Mouse (Mus musculus) midbrain, embryonic 11.5 days (tissue): ENCODE data around the gene Podxl2. TPM values are rescaled to one million over a fixed set of nuclear protein-coding genes. Genes with fewer than 3 reads are reported as not detected.

Experiments
- ATAC-seq: fragments of 200-750 bp; cut with Nextera tagmentation; 2 replicates; pipeline ENCODE4 v1.8.0; 2017; ENCODE audit warnings: moderate TSS enrichment, moderate library complexity; ENCODE audit not compliant: low FRiP score
- DNase-seq: peaks from one replicate; pipeline ENCODE4 v3.0.0; 2015; ENCODE audit warnings: low spot score; ENCODE audit errors: missing footprints
- H3K27ac ChIP-seq: fragments of 300-500 bp; sonication (generic); 2 replicates; pipeline ENCODE4 v1.5.1; 2014; ENCODE audit warnings: low read depth, low read length
- H3K27me3 ChIP-seq: fragments of 300-500 bp; sonication (generic); 2 replicates; pipeline ENCODE4 v1.6.1; 2014; ENCODE audit warnings: mild to moderate bottlenecking, low read length, moderate library complexity, mixed read lengths; ENCODE audit not compliant: control insufficient read depth, insufficient read depth
- H3K36me3 ChIP-seq: fragments of 300-500 bp; sonication (generic); 2 replicates; pipeline ENCODE4 v1.6.1; 2014; ENCODE audit warnings: mild to moderate bottlenecking, low read length, moderate library complexity, mixed read lengths; ENCODE audit not compliant: control insufficient read depth, insufficient read depth
- H3K4me1 ChIP-seq: fragments of 300-500 bp; sonication (generic); 2 replicates; pipeline ENCODE4 v1.6.1; 2014; ENCODE audit warnings: low read length; ENCODE audit not compliant: control insufficient read depth, insufficient read depth
- H3K4me2 ChIP-seq: fragments of 300-500 bp; sonication (generic); 2 replicates; pipeline ENCODE4 v1.6.1; 2014; ENCODE audit warnings: mild to moderate bottlenecking, moderate library complexity
- H3K4me3 ChIP-seq: fragments of 300-500 bp; sonication (generic); 2 replicates; pipeline ENCODE4 v1.5.1; 2014; ENCODE audit warnings: low read depth, low read length
- H3K9ac ChIP-seq: fragments of 300-500 bp; sonication (generic); 2 replicates; pipeline ENCODE4 v1.6.1; 2014; ENCODE audit warnings: low read length
- H3K9me3 ChIP-seq: fragments of 300-500 bp; sonication (generic); 2 replicates; pipeline ENCODE4 v1.6.1; 2016; ENCODE audit warnings: low read length; ENCODE audit not compliant: control insufficient read depth
- WGBS: fragments of 180-500 bp; shearing (Covaris S2); extraction: QIAGEN DNeasy Blood & Tissue Kit; methylation state at CpG from one replicate; pipeline ENCODE4 v1.1.7; 2014; 5-methylcytosine and 5-hydroxymethylcytosine counted together
- polyA plus RNA-seq: library from polyadenylated mRNA; unstranded; fragments of >200 nt; fragmentation: Nextera tagmentation; extraction: Ambion mirVana; gene quantifications from 2 replicates; pipeline ENCODE4 v1.2.1, GENCODE M21; 2014

Gene Podxl2
- polyA plus RNA-seq, 1 experiment from 2014 or later: 118 TPM

- WGBS: 63% methylated on average over 7 of the region's 7 CpGs
These were observed 30.2 kb upstream of the Podxl2 start for GRCm38 (mm10) chr6:88905042-88905441.

DNA sequence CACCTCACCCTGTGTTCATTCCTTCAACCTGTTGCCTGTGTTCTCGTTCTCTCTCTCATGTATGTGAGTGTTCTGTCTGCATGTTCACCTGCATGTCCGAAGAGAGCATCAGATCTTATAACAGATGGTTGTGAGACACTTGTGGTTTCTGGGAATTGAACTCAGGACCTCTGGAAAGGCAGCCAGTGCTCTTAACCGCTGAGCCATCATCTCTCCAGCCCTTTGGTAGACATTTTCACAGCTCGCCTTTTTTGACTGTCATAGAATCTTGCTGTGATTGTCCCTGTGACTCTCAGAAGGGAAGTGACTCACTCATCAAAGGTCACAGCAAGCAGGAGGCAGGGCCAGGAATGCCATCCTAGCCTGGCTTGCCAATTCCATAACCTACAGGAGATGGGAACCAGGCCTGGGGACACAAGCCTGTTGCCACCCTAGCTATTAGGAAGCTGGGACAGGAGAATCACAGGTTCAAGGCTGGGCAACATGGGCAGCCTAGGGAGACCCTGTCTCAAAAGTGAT is 29.7 kb upstream of the Podxl2 start:
- no peaks in the 10 kb centered on the region for H3K27me3 ChIP-seq
- H3K36me3 ChIP-seq: no peaks in the 10 kb centered on the region
- WGBS: 82% methylated on average over 4 of the region's 4 CpGs
- H3K4me3 ChIP-seq: no peak overlapping the region
- H3K9ac ChIP-seq: no peak overlapping the region
- no peak overlapping the region for H3K27ac ChIP-seq
- H3K4me1 ChIP-seq: peaks cover 21% of the 10 kb centered on the region
- no peak for ATAC-seq
- no peak overlapping the region for H3K4me2 ChIP-seq
- DNase-seq: no peak
- H3K9me3 ChIP-seq: no peaks in the 10 kb centered on the region

More at GRCm38 (mm10) chr6:88905042-88905441, 30.2 kb upstream of the Podxl2 start:
- DNase-seq: no peak
- H3K27ac ChIP-seq: no peak overlapping the region
- no peak overlapping the region for H3K4me3 ChIP-seq
- no peaks in the 10 kb centered on the region for H3K36me3 ChIP-seq
- H3K27me3 ChIP-seq: no peaks in the 10 kb centered on the region
- H3K4me2 ChIP-seq: no peak overlapping the region
- no peaks in the 10 kb centered on the region for H3K9me3 ChIP-seq
- ATAC-seq: no peak
- peaks cover 21% of the 10 kb centered on the region for H3K4me1 ChIP-seq
- H3K9ac ChIP-seq: no peak overlapping the region

- Histone ChIP-seq H3K4me1 (peaks cover 21% of the 10 kb centered on the region), H3K27me3 (no peaks in the 10 kb centered on the region), H3K9ac (no peak overlapping the region; the same call in 1 of the 2 replicates), H3K4me3 (no peak overlapping the region), H3K27ac (no peak overlapping the region; the same call in 1 of the 2 replicates), H3K36me3 (no peaks in the 10 kb centered on the region), H3K4me2 (peak overlapping the region; percentile 76), H3K9me3 (no peaks in the 10 kb centered on the region)
- DNase-seq (no peak), ATAC-seq (no peak)
- 77% methylated on average over 5 of the region's 5 CpGs for WGBS
These were observed 28.9 kb upstream of the Podxl2 start for GRCm38 (mm10) chr6:88903708-88904107.

DNA sequence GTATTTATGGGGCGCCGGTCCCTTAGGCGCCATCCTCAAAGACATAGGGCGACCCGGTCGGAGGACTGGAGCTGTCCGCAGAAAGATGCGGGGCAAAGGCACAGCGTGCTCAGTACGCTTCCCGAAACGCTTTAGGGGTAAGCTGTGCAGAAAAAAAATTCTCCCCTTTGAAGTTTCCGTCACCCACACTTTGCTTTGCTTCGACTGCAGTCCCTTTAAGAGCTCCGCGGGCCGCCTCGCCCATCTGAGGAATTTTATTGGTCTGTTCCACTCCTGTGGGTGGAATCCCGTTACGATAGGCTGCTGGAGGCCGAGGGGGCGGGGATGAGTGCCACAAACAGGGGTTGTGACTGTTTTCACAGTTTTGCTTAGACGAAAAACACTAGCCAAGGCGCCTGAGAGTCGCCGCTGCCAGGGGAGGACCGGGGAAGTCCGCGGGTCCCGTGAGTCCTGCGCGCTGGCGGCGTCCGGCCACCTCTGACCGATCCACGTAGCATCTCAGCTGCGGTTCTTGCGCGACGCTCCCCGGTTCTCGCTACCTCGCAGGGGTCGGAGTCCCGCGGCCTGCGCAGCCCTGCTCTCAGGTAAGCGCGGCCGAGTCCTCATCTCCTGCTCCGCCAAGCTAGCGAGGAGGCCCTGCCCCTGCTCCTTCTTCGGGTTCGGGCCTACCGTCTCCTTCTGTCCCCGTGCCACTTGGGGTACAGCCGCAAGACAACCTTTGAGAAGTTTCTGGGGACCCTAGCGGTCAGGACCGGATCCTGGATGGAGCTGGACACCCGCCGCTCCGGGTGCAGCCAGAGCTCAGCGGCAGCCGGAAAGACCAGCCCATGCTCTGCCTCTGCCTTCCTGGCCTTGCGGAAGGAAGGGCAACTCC is 27.3 kb upstream of the Podxl2 start, which contains the start of gene Tpra1:
Gene Tpra1, plus strand, starts transcription at position 305 of the 874 bp plus-strand sequence.
- H3K4me1 ChIP-seq: peaks cover 26% of the 10 kb centered on the region
- peak; percentile 88 for ATAC-seq
- peak within 1 kb of the TSS; percentile 74 for H3K27ac ChIP-seq
- under 1% methylated on average over 66 of the region's 66 CpGs for WGBS
- no peaks in the 10 kb centered on the region for H3K36me3 ChIP-seq
- H3K9ac ChIP-seq: peak within 1 kb of the TSS; percentile 80
- peak within 1 kb of the TSS; percentile 79 for H3K4me3 ChIP-seq
- DNase-seq: peak; percentile 98
- peak within 1 kb of the TSS; percentile 76 for H3K4me2 ChIP-seq
- H3K9me3 ChIP-seq: no peaks in the 10 kb centered on the region
- H3K27me3 ChIP-seq: no peaks in the 10 kb centered on the region

GRCm38 (mm10) chr6:88901471-88901870 is 26.6 kb upstream of the Podxl2 start:
- Histone ChIP-seq H3K4me1 (peaks cover 32% of the 10 kb centered on the region), H3K27me3 (no peaks in the 10 kb centered on the region), H3K27ac (0 out of 2 replicates have a peak overlapping the region, but pooled peaks have one; percentile 5), H3K4me3 (peak overlapping the region; percentile 79), H3K9ac (peak overlapping the region; percentile 80), H3K4me2 (peak overlapping the region; percentile 76), H3K36me3 (peaks cover under 1% of the 10 kb centered on the region; the same call in 1 of the 2 replicates), H3K9me3 (no peaks in the 10 kb centered on the region)
- 7% methylated on average over 5 of the region's 5 CpGs for WGBS
- ATAC-seq (no peak; the same call in 1 of the 2 replicates), DNase-seq (peak; percentile 86)

DNA sequence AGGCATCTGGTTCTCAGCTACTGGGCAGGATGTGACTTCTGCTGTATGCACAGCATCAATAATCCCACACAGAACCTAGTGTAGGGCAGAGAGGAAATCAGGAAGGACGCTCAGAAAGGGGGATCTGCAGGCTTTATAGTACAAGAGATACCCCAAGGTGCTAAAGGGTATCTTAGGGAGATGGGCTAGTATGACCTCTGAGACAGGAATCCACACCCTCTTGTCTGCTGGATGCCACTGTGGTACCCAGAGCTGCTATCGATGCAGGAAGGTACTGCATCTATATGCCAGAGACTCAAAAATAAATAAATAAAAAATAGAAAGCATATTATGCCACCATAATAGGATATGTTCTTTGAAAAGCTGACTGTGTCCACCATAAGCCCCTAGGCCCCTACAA is 24.8 kb upstream of the Podxl2 start:
- DNase-seq: no peak
- no peaks in the 10 kb centered on the region for H3K9me3 ChIP-seq
- no peak overlapping the region for H3K27ac ChIP-seq
- WGBS: 88% methylated on average over 2 of the region's 2 CpGs
- H3K36me3 ChIP-seq: peaks cover 13% of the 10 kb centered on the region; the same call in 1 of the 2 replicates
- H3K4me1 ChIP-seq: peaks cover 31% of the 10 kb centered on the region
- no peak overlapping the region for H3K9ac ChIP-seq
- no peaks in the 10 kb centered on the region for H3K27me3 ChIP-seq
- H3K4me3 ChIP-seq: no peak overlapping the region
- no peak for ATAC-seq
- no peak overlapping the region for H3K4me2 ChIP-seq

- Histone ChIP-seq H3K9ac (no peak overlapping the region; the same call in 1 of the 2 replicates), H3K4me2 (no peak overlapping the region), H3K27me3 (no peaks in the 10 kb centered on the region), H3K4me3 (peak overlapping the region; percentile 60; the same call in 1 of the 2 replicates), H3K4me1 (peaks cover 31% of the 10 kb centered on the region), H3K36me3 (peaks cover 17% of the 10 kb centered on the region; the same call in 1 of the 2 replicates), H3K27ac (no peak overlapping the region), H3K9me3 (no peaks in the 10 kb centered on the region)
- ATAC-seq (no peak), DNase-seq (no peak)
- WGBS: 58% methylated on average over 4 of the region's 4 CpGs
These were observed 24.2 kb upstream of the Podxl2 start for GRCm38 (mm10) chr6:88899086-88899485.

DNA sequence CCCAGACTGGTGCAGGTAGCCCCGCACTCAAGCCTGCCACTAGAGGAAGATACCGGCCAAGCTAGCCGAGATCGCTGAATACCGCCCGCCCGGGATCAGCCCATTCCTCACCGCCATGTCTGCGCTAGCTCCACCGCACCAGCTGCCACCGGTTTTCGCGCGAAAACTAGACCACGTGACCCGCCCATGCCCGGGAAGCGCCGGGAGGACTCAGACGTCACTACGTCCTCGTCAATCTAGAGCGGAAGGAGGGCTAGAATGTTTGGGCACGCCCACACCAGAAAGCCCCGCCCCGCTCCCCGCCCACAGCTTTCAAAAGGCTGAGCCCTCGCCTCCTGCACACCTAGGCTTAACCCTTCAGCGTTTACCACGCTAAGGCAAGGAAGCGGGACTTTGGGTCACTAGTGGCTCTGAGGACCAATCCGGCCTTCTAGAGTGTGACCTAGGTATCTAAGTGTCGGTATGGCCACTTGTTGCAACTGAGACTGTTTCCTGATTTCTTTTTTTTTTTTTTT is 23.7 kb upstream of the Podxl2 start, which contains the start of gene Mcm2:
Gene Mcm2, minus strand, starts transcription at position 247 of the 515 bp plus-strand sequence.
- Histone ChIP-seq H3K4me3 (peak within 1 kb of the TSS; percentile 60), H3K27me3 (no peaks in the 10 kb centered on the region), H3K9ac (peak within 1 kb of the TSS; percentile 83), H3K4me1 (peaks cover 29% of the 10 kb centered on the region), H3K27ac (peak within 1 kb of the TSS; percentile 64), H3K9me3 (no peaks in the 10 kb centered on the region), H3K4me2 (peak within 1 kb of the TSS; percentile 68), H3K36me3 (peaks cover 18% of the 10 kb centered on the region; the same call in 1 of the 2 replicates)
- under 1% methylated on average over 33 of the region's 33 CpGs for WGBS
- peak; percentile 100 for DNase-seq
- ATAC-seq: peak; percentile 83
